Mouse (Mus musculus) cerebellum, adult 2 months (tissue): ENCODE results near the gene Fabp6.

Experiments
- CTCF ChIP-seq: fragments of 200-500 bp; IDR thresholded peaks from 2 replicates; pipeline ENCODE4 v1.5.1; 2011; ENCODE audit warnings: low read depth, mild to moderate bottlenecking, control low read depth, low read length, moderate library complexity, borderline replicate concordance; ENCODE audit not compliant: insufficient read depth
- POLR2A ChIP-seq: fragments of 200-500 bp; IDR thresholded peaks from 2 replicates; pipeline ENCODE4 v1.6.1; 2011; ENCODE audit warnings: low read length, control low read depth, borderline replicate concordance; ENCODE audit not compliant: insufficient read depth

- TF ChIP-seq CTCF = no peak
- no peak for TF ChIP-seq POLR2A
Measured at GRCm38 (mm10) chr11:43604891-43605290, 3.6 kb upstream of the Fabp6 start.
